Mouse (Mus musculus) left cerebral cortex, postnatal 10 days (tissue): ENCODE measurements around the gene Ugt1a10. TPM values are rescaled to one million over a fixed set of nuclear protein-coding genes. Genes with fewer than 3 reads are reported as not detected.
"Not testable (repeated sequence)": the region's sequence is repeated elsewhere in the genome, so short reads cannot be mapped to it uniquely, and the experiment has no call there.

Experiments used
- DNase-seq, 2 experiments: peaks; one replicate each; pipeline ENCODE4 v3.0.0; 2021 to 2022; ENCODE audit warnings: low spot score in 2 of 2, mixed read lengths in 1 of 2; ENCODE audit errors: extremely low spot score in 1 of 2
- intact Hi-C: fragments of 180-260 bp; cut with DNase I; formaldehyde crosslinking; loops from one replicate; pipeline ENCODE4 v1.15.1; 2025
- total RNA-seq, 2 experiments: library from RNA; stranded (reverse); gene quantifications; 2 replicates each; pipeline ENCODE4 v1.2.3; 2021

Ugt1a10 gene
- total RNA-seq, 2 experiments from 2014 or later, result not detected

GRCm38 (mm10) chr1:88223591-88223990, 168.4 kb downstream of the Ugt1a10 start:
- intact Hi-C loops, result no loop called here
- DNase-seq, result peak in 1 of 2 experiments; percentile 27

GRCm38 (mm10) chr1:88224029-88224776, 169.0 kb downstream of the Ugt1a10 start:
- peak in 1 of 2 experiments; percentile 38 for DNase-seq
- intact Hi-C loops, result no loop called here

GRCm38 (mm10) chr1:88225301-88225700, 170.1 kb downstream of the Ugt1a10 start:
- DNase-seq, intact Hi-C loops: not testable (repeated sequence)

- no peak for DNase-seq
- intact Hi-C loops, result no loop called here
Observed at GRCm38 (mm10) chr1:88225741-88226140, 170.6 kb downstream of the Ugt1a10 start.

GRCm38 (mm10) chr1:88226670-88227379, 171.6 kb downstream of the Ugt1a10 start, which contains the start of gene Mroh2a:
TSS of gene Mroh2a (plus strand) at chr1:88226986.
- intact Hi-C loops, result no loop called here
- peak in 1 of 2 experiments; percentile 34 for DNase-seq

- DNase-seq, result peak in 1 of 2 experiments; percentile 17
- intact Hi-C loops, result no loop called here
Observed at GRCm38 (mm10) chr1:88227482-88227881, 172.3 kb downstream of the Ugt1a10 start.

- peak in 1 of 2 experiments; percentile 45 for DNase-seq
- intact Hi-C loops, result no loop called here
Observed at GRCm38 (mm10) chr1:88228121-88228520, 172.9 kb downstream of the Ugt1a10 start.

GRCm38 (mm10) chr1:88229566-88229965, 174.4 kb downstream of the Ugt1a10 start:
- DNase-seq, result no peak
- intact Hi-C loops, result no loop called here

- DNase-seq, result peak in 1 of 2 experiments; percentile 60
- intact Hi-C loops, result no loop called here
Observed at GRCm38 (mm10) chr1:88229986-88230385, 174.8 kb downstream of the Ugt1a10 start.

- peak in 1 of 2 experiments; percentile 38 for DNase-seq
- intact Hi-C loops, result no loop called here
Observed at GRCm38 (mm10) chr1:88230421-88230820, 175.2 kb downstream of the Ugt1a10 start.

GRCm38 (mm10) chr1:88230981-88231802, 176.0 kb downstream of the Ugt1a10 start:
- intact Hi-C loops, result no loop called here
- DNase-seq, result peak in 1 of 2 experiments; percentile 30

- intact Hi-C loops, result no loop called here
- DNase-seq, result peak in 1 of 2 experiments; percentile 39
Observed at GRCm38 (mm10) chr1:88231803-88232499, 176.8 kb downstream of the Ugt1a10 start.

- DNase-seq, result peak in 1 of 2 experiments; percentile 46
- intact Hi-C loops, result no loop called here
Observed at GRCm38 (mm10) chr1:88232664-88233380, 177.6 kb downstream of the Ugt1a10 start.

GRCm38 (mm10) chr1:88233421-88234247, 178.4 kb downstream of the Ugt1a10 start:
- intact Hi-C loops, result no loop called here
- peak in 1 of 2 experiments; percentile 85 for DNase-seq

- peak in 1 of 2 experiments; percentile 25 for DNase-seq
- intact Hi-C loops, result no loop called here
Observed at GRCm38 (mm10) chr1:88234248-88234610, 179.0 kb downstream of the Ugt1a10 start.

- intact Hi-C loops, result no loop called here
Observed at GRCm38 (mm10) chr1:88234646-88235045, 179.5 kb downstream of the Ugt1a10 start.

More at GRCm38 (mm10) chr1:88234646-88235045, 179.5 kb downstream of the Ugt1a10 start:
- DNase-seq, result peak in 1 of 2 experiments; percentile 45
